Mouse (Mus musculus): ENCODE measurements at regions not wholly inside any gene's neighbourhood (a gene's known extent, or its start where the extent isn't known, plus 50 kb on each side); places are given as distances from the start of the nearest gene placed in this dataset.

DNA sequence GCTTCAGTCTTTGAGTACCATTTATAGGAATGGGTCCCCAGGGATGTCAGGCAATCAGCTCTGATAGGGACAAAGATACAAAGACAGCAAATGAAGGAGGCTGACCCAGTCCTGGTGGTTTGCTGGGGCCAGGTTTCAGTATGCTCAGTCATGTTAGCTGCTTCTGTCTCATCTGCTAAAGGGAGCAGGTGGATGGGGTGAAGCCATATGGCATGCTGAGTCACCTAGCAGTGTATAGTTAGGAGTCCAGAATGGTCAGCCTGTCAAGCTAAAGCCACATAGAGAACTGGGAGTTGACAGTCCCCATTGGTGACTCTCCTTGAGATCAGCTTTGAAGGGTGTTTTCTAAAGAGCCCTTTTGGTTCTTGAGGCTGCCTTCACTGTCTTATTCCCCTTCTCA, 139.4 kb downstream of the Gm15262 start:
- DNase-seq: no peak

DNA sequence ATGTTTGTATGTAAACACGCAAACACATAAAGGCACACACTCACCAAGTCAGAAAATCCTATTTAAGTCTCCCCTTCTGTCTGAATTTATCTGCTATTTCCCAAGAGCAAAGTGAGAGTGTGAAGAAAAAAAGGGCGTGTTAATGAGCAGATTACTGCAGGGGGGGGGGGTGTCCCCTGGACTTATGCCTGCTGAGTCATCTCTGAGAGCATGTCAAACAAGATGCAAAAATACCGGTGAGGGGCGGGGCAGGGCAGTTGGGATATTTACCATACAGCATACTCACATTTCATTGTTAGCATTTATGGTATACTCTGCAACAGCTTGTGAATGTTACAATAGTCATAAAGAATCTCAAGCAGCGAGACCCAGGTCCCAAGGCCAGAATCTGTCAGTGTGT, 140.8 kb downstream of the Gm15262 start:
- no peak for DNase-seq

DNA sequence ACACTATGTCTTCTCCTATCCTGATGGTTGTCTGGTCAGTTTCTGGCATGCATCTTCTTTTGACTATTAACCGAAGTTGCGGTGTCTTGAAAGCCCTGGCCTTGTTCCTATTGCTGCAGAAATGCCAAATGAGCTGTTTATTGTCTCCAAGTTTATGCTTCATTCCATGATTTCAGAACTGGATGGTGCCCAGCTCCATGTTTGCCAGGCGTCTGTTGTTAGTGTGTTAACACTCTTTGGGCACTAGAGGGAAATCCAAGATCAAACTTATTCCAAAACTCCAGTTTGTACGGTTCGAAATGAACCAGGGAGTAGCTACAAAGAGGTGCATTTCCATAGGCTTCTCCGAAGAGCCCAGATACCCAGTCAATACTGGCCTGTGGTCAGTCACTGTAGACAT, 148.1 kb downstream of the Gm15262 start:
- DNase-seq: peak; percentile 61
